Comparison of ENCODE assay signal across 8 mouse cellular contexts in genomic region chr11:109554443-109554842, GRCm38 (mm10). TPM values are rescaled to one million over a fixed set of nuclear protein-coding genes. Genes with fewer than 3 reads are reported as not detected.
DNase-seq lines count a peak whose midpoint lies in the region; ATAC-seq lines count a peak whose summit lies in the region.

No protein-coding gene starts in this region.

- H3K4me3 ChIP-seq in limb, embryonic 15.5 days = no peak overlapping the region
- no peak overlapping the region for H3K4me3 ChIP-seq in stomach, embryonic 15.5 days (replicated peaks)

- peak overlapping the region; percentile 38; the same call in 1 of the 2 replicates for H3K27ac ChIP-seq in limb, embryonic 15.5 days
- H3K27ac ChIP-seq in stomach, embryonic 15.5 days = peak overlapping the region; percentile 83

- H3K4me1 ChIP-seq in limb, embryonic 15.5 days = no peaks in the 10 kb centered on the region
- H3K4me1 ChIP-seq in stomach, embryonic 15.5 days = 0 out of 2 replicates have a peak, but pooled peaks cover 7% of the 10 kb centered on the region

- H3K4me2 ChIP-seq in limb, embryonic 15.5 days = no peak overlapping the region
- no peak overlapping the region for H3K4me2 ChIP-seq in stomach, embryonic 15.5 days

- no peaks in the 10 kb centered on the region for H3K27me3 ChIP-seq in limb, embryonic 15.5 days
- H3K27me3 ChIP-seq in stomach, embryonic 15.5 days (replicated peaks) = no peaks in the 10 kb centered on the region

- peak; percentile 40 for DNase-seq in embryo, embryonic 10 days (ENCODE audit: low spot score)
- DNase-seq in embryo, embryonic 9.5 days (ENCODE audit: extremely low spot score) = no peak
- DNase-seq in thymus, postnatal 25 days = peak; percentile 12
- DNase-seq in thymus, postnatal 10 days (ENCODE audit: low spot score in 2 of 2) = no peak
- DNase-seq in cerebellum, postnatal 4 days (ENCODE audit: low spot score in 2 of 2) = no peak
- no peak for DNase-seq in frontal cortex, postnatal 10 days (ENCODE audit: low spot score in 2 of 2)

- ATAC-seq in limb, embryonic 15.5 days (ENCODE audit: insufficient number of reproducible peaks, low FRiP score, low TSS enrichment, low read depth) = no peak
- ATAC-seq in stomach, embryonic 15.5 days (ENCODE audit: insufficient read depth, low FRiP score, low read depth) = peak; percentile 68

- H3K9me3 ChIP-seq in limb, embryonic 15.5 days = no peaks in the 10 kb centered on the region
- H3K9me3 ChIP-seq in stomach, embryonic 15.5 days = no peaks in the 10 kb centered on the region

- no peak overlapping the region for H3K9ac ChIP-seq in limb, embryonic 15.5 days
- H3K9ac ChIP-seq in stomach, embryonic 15.5 days = no peak overlapping the region

- WGBS in limb, embryonic 15.5 days = 49% methylated on average over 3 of the region's 3 CpGs
- WGBS in stomach, embryonic 15.5 days = 44% methylated on average over 3 of the region's 3 CpGs

- no peaks in the 10 kb centered on the region for H3K36me3 ChIP-seq in limb, embryonic 15.5 days
- no peaks in the 10 kb centered on the region for H3K36me3 ChIP-seq in stomach, embryonic 15.5 days

RNA-seq across cellular contexts. Expression of gene Wipi1, which starts 57.3 kb away (rescaled TPM):
- polyA plus RNA-seq in limb, embryonic 15.5 days (2015; fragmentation: Nextera tagmentation; extraction: Ambion mirVana) = 64.6 and 67.4 TPM in 2 replicates
- 36.4 and 37.5 TPM in 2 replicates for polyA plus RNA-seq in stomach, embryonic 15.5 days (2015; fragmentation: Nextera tagmentation; extraction: Ambion mirVana)

Comparison
In these comparisons a context has a peak if more than half of its experiments do, and no peak if none do; other contexts are left out.
1. DNase-seq: peak in embryo, embryonic 10 days (single experiment) and thymus, postnatal 25 days (single experiment); none in embryo, embryonic 9.5 days (single experiment), thymus, postnatal 10 days (0 of 2), cerebellum, postnatal 4 days (0 of 2) and frontal cortex, postnatal 10 days (0 of 2).